Mouse (Mus musculus): ENCODE results near the gene Psmb5.

Psmb5 gene

DNA sequence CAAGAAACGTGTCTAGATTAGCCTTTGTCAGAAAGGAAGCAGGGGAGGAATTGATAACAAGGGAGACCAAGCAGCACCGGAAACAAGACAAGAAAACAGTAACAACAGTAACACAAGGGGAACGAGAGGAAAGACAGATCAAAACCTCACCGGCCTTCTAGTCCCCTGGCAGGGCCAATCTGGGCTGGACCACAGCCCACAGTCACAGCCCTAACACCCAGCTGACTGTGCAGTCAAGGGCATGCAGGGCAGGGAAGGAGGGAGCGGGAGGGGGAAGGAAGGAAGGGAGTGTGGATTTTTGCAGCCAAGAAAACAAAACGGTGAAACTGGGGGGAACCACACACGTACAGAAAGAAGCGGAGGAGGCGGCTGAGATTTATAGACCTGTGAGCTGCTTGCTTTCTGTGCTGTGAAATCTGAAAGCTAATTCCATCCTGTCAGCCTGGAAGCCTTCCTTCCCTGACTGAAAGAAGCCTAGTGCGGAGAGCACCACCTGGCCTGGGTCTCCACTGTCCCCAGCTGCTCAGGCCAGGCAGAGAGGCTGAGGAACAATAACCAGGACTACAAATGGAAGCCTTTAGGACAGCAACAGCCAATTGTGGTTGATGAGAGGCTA, 25.4 kb downstream of the Psmb5 start:
- DNase-seq (ENCODE audit: low spot score in 2 of 2), result no peak

DNA sequence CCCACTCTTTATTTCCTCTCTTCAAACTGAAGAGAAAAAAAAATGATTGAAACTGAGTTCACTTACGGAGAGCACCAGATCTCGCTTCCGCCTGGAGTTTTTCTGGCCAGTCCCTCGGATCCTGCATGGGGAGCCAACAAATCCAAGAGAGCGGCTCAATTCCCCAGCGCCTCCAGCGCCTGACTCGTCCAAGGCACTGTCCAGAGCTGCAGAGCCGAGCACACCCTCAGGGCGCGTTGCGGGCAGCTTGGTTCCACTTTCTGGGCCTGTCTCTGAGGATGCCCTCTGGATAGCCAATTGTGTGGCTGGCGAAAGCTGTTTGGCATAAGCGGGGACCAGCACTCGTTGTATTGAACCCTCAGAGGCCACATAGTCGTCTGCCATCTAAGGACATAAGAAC, 26.8 kb downstream of the Psmb5 start:
- DNase-seq (ENCODE audit: low spot score in 2 of 2), result no peak

DNA sequence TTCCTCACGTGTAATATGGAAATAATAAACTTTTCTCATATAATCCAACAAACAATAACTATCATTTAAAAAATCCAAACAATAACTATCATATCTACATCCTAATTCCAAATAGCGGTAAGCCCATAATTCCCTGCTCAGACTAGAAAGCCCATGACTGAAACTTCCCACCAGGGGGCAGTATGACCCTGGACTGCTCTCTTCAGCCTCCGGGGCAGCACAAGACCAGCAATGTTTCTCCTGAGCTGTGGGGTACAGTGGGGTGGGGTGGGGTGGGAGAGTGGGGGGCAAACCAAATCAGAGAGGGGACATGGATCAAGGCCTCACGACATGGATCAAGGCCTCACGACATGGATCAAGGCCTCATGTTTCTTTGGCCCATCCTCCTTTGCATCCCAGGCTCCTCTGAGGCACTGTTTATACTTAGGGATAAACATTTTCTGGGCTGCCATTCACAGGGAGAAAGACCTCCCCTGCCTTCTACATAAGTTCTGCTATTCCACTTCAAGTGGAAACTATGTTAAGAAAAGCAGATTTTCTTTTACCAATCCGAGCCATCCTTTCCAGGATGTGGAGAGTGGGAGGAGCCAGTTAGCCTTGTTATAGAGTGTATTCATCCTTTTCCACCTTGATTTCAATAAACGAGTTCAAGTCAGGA, 34.0 kb downstream of the Psmb5 start:
- no peak for DNase-seq (ENCODE audit: low spot score in 2 of 2)

DNA sequence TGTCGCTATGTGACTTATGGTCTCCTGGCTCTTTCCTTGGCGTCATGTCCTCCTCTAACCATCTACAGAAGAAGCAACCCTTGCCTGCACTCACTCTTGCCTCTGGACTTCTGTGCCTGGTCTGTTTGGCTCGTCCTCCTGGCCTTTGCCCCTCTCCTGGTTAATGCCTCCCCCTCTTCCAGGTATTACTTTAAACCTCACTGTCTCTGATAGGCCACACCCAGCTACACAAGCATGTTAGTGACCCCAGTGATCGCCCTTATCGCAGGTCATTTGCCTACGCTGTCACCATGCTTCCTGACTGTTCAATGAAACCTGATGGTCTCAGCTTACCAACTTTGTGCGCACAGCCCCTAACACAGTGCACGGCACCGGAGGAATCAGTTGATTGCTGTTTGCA, 35.3 kb downstream of the Psmb5 start:
- no peak for DNase-seq (ENCODE audit: low spot score in 2 of 2)

DNA sequence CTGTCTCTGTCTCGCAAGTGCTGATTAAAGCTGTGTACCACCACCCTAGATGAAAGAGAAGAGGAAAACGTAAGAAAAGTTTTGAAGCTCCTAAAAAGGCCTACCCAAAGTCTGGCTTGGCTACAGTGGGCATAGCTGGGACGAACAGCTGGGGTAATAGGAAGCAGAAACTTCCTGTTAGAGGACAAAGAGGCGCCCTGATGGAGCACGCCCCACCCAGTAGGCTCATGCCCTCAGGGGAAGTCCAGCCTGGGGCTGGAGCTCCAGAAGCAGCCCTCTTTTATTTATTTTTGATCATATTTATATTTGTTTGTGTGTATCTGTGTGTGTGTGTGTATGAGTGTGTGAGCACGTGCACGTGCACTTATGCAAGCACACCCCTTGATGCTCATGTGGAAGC, 38.2 kb downstream of the Psmb5 start:
- no peak for DNase-seq (ENCODE audit: low spot score in 2 of 2)

DNA sequence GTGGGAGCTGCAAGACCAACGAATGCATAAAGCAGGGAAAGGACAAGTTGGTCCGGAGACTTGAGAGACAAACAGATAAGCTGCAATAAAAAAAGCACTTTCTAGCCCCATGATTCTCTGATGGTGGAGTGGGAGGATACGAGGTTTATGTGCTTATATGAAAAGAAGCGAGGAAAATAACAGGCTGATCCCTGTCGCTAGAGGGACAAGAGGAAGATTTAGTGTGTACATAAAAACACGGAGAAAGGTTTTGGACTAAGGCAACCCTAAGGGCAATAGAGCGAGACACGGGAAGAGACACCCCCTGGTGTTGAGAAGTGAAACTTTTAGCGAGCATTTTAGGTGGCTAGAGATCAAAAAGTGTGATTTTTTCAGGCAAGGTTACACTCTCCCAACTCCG, 39.8 kb downstream of the Psmb5 start:
- DNase-seq (ENCODE audit: low spot score in 2 of 2), result no peak

DNA sequence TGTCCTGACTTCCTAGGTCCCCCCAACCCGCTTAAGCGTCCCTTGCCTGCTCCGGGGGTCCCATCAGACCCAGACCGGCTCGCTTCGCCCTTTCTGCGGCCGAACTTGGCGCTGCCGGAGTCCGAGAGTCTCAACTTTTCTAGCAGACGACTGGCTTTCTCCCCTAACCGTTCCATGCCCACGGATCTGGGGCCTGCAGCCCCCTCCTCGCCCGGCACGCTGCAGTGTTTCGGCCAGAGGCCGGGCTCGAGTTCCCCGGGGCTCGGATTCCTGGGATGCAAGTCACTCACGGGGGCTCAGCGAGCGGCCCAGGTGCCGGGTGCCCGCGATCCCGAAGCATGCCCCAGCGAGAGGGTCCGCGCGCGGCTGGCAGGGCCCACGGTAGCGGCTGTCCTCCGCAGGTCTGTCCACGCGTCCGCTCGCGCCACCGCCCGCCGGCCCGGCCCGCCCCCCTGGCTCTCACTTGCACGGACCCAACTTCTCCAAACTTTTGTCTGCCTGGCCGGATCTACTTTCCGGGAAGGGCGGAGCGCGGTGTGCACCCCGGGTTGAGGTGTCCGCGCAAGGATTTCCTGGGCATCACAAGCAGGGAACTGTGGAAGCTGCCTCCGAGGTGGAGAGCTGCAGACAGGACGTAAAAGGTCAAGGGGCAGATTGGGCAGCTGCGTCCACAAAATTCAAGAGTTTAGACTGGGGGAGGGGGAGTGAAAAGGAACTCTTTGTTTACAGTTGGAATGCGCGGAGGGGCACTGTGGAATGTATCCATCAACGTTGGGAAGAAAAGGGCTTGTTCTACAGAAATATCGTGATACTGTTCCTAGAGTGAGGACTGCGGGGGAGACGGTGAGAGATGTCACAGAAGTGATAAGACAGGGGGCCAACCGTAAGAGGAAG, 40.5 kb downstream of the Psmb5 start, which contains the start of gene Ajuba:
Gene Ajuba (minus strand): TSS at position 470 of the 894 bp plus-strand sequence.
- peak; percentile 57 to 63 for DNase-seq (ENCODE audit: low spot score in 2 of 2)

DNA sequence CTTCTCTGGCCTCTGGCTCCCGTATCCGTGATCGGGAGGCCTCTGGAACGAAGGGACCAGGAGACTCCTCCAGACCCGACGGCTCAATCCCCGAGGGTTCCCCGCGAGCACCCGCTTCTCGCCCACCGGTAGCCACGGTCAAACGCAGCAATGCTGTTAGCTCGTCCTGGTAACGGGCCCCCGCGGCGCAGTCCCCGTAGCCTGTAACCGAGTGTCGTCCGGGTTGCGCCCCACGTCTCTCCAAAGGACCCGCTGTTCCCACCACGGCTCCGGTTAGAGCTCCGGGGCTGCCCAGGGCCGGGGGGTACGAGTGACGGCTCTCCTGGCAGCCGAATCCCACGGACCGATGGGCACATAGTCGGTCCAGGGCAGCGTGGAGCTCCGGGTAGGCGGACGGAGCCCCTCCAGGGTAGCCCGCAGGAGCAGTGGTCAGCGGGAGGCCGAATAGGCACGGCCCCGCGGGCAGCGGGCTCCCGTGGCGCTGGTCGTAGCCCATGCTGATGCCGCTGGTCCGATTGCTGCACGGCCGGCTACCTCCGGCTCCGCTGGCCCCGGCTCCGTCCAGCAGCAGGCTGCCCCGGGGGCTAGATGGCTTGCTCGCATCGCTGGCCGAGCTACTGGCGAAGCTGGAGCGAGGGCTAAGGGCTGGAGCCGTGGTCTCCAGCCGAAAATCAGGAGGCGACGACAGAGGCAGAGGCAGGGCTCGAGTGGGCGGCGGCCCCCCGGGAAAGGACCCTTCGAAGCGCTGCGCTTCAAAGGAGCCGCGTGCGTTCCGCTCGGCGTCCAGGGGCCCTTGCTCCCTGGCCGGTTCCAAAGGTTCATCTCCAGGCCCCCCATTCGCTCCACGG, 41.4 kb downstream of the Psmb5 start:
- no peak for DNase-seq (ENCODE audit: low spot score in 2 of 2)

DNA sequence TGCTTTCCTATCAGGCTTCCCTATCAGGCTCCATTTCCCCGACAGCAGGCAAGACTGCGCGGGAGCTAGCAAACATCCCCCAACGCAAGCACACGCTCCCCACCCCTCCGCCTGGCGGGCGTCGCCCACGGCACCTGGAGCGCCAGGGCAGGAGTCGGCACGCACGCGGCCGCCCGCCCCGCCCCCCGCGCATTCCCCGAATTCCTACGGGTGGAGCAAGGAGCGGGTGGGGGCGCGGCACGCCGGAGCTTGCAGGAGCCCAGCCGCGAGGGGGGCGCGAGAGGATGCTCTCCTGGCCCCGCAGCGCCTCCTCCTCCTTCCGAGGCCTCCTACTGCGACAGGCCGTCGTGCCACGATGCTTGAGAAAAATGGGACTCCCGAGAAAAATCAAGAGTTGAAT, 42.2 kb downstream of the Psmb5 start:
- DNase-seq (ENCODE audit: low spot score in 2 of 2), result no peak

DNA sequence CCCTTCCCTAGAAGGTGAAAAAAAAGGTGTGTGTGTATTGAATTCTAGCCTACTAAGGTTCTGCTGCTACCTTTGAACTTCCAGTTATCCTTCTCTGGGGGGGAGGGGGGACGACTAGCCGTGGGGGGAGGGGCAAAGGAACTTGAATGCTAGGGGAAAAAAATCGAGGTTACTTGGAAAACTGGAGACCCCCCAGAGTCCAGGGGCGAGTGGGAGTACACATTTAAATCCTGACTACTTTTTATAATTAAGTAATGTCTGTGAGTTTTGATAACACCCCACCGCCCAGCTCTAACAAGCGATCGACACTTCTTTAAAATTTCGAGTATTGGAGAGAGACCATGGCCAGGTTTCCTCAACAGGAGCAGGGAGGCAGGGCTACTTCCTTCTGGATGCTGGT, 42.8 kb downstream of the Psmb5 start:
- DNase-seq (ENCODE audit: low spot score in 2 of 2), result no peak

DNA sequence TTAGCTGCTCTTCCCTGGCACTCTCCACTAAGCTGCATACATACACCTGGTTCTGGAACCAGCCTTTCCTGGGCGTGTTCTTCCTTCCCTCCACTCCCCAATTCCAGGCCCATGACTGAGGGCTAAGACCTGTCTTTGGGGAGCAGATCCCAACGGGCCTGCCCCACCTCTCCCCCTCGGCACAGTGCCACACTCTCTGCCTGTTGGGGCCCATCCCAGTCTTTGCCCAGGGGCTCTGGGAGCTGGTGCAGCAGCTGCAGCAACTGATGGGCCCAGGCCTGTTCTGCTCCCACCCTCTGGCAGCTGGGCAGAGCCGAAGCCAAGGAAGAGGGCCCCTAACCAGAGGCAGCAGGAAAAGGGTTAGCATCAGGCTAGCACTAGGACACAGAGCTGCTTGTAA, 43.6 kb downstream of the Psmb5 start:
- no peak for DNase-seq (ENCODE audit: low spot score in 2 of 2)

DNA sequence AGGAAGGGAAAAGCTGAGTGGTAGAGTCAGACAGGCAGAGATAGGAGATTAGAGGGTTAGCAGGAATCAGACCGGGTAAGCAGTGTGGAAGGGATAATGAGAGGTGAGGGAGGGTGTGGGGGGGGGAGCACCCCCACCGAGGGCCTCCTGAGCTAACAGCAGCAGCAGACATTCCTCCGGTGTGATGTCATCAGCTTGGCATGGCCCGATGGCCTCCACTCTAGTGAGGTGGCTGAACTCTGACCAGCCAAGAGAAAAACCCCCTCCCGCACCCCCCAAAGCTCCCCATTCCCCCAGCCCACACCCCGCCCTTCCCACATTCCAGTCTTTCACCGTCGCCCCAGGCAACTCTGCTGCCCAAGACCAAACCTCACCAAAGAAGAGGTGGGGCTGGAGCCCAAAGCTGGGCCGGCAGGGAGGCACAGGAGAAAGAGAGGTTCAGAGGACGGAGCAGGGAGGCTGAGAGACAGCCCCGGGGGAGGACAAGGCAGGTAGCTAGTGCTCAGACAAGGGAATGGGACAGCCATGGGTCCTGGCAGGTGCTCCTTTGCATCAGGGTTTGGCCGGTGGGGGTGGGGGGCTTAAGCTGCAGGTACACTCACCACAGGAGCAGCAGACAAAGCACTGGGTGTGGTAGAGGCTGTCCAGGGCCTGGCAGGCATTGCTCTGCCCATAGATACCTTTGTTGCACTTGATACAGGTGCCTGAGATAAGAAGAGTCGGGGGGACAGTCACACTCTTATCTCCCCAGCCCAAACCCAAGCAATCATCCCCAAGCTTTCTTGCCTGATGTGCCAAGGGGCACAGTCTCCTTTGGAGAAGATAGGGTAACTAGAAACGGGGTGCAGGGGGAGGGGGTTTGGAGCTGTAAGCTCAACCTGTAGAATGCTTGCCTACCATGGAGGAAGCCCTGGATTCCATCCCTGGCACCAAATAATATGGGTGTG, 44.8 kb downstream of the Psmb5 start:
- DNase-seq (ENCODE audit: low spot score in 2 of 2), result no peak

DNA sequence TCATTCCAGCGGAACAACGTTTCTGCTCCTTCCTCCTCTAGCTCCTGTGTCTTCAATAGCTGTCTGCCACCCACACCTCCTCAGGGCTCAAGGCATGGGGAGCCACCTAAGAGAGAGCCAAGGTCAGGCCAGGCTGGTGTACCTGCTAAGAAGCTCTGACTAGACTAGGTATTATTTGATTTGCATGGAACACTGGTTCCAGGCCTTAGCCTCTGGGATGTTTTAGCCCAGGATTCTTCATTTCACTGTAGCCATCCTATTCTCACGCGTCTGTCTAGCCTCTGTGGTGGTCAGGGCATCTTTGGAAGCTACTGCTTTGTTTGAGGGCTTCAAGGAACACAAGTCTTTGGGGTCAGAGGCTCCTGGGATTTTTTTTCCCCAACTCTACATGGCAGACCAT, 45.7 kb downstream of the Psmb5 start:
- DNase-seq (ENCODE audit: low spot score in 2 of 2), result no peak

DNA sequence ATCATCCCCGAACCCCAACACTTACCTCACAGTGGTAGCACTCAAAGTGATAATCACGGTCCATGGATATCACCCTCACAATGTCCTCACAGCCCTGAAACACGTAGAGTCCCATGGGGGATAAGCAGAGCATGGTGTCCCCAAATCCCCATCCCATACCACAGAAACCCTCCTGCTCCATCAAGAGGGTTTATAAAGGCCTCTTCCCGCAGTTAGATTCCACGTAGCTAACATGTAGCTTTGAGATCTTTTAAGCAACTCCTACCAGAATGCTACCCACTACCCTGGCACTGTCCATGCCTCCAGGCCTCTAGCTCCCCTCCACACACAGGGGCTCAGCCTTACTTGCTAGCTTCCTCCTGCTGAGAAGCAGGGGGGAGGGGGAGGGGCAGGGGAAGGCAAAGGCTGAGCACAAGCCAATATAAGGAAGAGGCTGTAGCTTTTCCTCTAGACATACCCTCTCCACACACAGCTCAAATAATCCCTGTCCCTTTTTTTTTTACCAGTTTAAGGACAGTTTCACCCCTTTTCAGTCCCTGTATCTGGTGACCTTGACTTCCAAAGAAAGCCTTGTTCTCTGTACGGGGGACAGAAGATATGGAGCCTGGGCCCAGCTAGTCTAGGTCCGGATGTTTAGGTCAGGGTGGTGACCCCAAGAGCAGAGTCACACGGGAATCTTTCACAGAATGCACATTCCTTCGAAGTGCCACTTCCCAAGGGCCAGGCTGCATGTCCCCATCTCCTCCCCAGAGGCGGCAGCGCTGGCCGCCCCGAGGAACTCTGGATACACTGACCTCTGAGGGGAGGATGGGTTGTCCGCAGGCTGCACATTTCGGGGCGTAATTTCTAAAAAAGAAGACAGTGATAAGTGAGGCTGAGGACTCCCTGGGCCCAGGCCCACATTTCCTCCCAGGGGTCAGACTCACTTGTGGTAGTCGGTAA, 48.1 kb downstream of the Psmb5 start:
- no peak for DNase-seq (ENCODE audit: low spot score in 2 of 2)

DNA sequence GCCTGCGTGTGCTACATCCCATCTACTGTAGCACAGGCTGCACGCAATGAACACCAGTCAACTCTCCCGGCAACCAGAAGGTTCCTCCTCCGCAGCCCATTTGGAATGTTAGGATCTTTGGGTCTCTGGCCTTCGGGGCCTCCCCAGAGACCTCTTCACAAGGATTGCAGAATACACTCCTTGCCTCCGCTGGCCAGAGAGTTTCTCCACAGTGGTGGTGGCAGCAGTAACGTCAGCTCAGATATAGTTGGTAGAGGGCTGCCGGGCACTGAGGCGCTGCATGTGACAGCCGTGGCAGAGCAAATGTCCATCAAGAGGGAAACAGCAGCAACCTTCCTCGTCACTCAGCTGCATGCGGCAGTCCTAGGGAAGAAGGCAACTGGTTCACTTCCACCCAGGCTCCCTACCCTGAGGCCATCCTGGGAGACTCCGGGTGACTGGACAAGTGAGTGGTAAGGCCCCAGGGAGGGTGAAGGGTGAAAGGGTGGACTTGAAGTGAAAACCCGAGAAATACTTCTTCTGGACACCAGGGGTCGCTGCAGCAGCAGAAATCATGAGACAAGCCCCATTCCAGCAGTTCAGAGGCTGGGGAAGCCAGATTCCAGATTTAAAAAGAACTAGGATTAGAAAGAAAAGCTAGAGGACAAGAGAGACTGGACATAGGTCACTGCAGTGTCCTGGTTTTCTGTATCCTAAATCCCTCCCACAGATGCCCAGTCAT, 49.0 kb downstream of the Psmb5 start:
- DNase-seq (ENCODE audit: low spot score in 2 of 2), result peak in 1 of 2 experiments; percentile 66
